Mouse (Mus musculus): ENCODE data around the gene Hpse2. TPM values are rescaled to one million over a fixed set of nuclear protein-coding genes. Genes with fewer than 3 reads are reported as not detected.

Hpse2 gene
- polyA plus RNA-seq, 1 experiment from 2014 or later, result 1.7 TPM

DNA sequence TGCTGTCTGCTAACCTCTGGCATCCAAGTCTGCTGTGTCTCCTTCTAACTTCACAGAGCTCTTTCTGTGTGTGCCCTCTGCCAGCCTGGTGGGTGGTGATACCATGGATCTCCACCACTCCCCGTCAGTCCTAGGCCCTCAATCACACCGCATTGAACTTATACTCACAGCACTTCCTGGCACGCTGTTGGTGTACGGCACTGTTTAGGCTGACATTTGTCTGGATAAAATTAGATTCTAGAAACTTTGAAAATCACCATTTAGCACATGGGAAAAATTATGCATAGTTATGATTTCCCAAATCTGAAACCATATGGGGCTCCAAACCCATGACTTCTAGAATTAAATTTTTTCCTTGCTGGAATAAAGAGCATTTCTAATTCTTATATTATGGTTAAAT lies 478.4 kb downstream of the Hpse2 start:
- H3K9ac ChIP-seq (ENCODE audit: low read length), result no peak overlapping the region
- no peaks in the 10 kb centered on the region for H3K36me3 ChIP-seq (ENCODE audit: control insufficient read depth, insufficient read depth, low read length)
- no peaks in the 10 kb centered on the region for H3K27me3 ChIP-seq (ENCODE audit: control insufficient read depth, insufficient read depth, low read length)
- H3K4me2 ChIP-seq (ENCODE audit: low read depth, low read length, severe bottlenecking), result no peak overlapping the region
- no peak overlapping the region for H3K27ac ChIP-seq (ENCODE audit: low read depth, low read length)
- ATAC-seq (replicated peaks; ENCODE audit: low FRiP score) (no peak), DNase-seq (ENCODE audit: low spot score) (no peak)
- no peaks in the 10 kb centered on the region for H3K9me3 ChIP-seq (ENCODE audit: control insufficient read depth, low read length)
- H3K4me1 ChIP-seq (replicated peaks; ENCODE audit: control insufficient read depth, insufficient read depth, low read length), result no peaks in the 10 kb centered on the region
- WGBS, result 87% methylated on average over 4 of the region's 4 CpGs
- no peak overlapping the region for H3K4me3 ChIP-seq (ENCODE audit: low read depth, low read length)

DNA sequence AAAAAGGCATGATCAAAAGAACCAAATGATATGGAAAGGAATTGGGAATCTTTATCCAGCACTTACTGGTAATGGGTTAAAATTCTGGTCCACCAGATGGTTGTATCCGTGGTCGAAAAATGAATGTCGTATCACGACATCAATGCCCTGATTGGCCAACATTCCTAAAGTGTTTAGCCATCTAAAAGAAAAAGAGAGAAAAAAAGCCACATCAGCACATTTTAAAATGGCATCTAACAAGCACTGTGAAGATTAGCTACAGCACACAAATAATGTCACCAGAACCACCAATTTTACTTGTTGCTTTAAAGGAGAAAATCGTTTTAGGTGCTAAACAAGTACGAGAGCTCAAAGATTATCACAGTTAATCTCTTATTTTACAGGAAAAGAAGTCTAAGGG lies 479.6 kb downstream of the Hpse2 start:
- Histone ChIP-seq H3K27me3 (ENCODE audit: control insufficient read depth, insufficient read depth, low read length) (no peaks in the 10 kb centered on the region), H3K36me3 (ENCODE audit: control insufficient read depth, insufficient read depth, low read length) (no peaks in the 10 kb centered on the region), H3K4me2 (ENCODE audit: low read depth, low read length, severe bottlenecking) (no peak overlapping the region), H3K4me3 (ENCODE audit: low read depth, low read length) (no peak overlapping the region), H3K27ac (ENCODE audit: low read depth, low read length) (no peak overlapping the region), H3K4me1 (replicated peaks; ENCODE audit: control insufficient read depth, insufficient read depth, low read length) (no peaks in the 10 kb centered on the region), H3K9ac (ENCODE audit: low read length) (no peak overlapping the region), H3K9me3 (ENCODE audit: control insufficient read depth, low read length) (no peaks in the 10 kb centered on the region)
- ATAC-seq (replicated peaks; ENCODE audit: low FRiP score) (no peak), DNase-seq (ENCODE audit: low spot score) (no peak)
- WGBS, result 90% methylated on average over 6 of the region's 6 CpGs

DNA sequence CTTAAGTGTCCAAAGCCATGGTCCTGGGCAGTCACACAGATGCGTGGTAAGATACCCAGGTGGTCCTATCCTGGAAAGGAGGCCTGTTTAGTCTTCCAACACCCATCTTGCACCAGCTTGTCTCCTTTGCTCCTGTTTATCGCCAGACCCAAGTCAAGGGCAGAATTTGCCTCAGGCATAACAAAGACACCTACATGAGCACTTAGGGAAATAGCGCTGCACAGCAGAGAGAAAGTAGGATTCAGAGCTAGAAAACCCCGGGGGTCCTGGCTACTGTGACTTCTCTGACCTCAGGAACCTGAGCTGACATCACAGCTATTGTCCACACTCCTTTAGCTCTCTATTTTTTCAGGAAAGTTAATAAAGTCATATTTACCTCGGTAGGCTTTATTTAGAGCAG lies 481.8 kb downstream of the Hpse2 start:
- H3K9me3 ChIP-seq (ENCODE audit: control insufficient read depth, low read length), result no peaks in the 10 kb centered on the region
- no peak overlapping the region for H3K9ac ChIP-seq (ENCODE audit: low read length)
- DNase-seq (ENCODE audit: low spot score), result no peak
- H3K4me1 ChIP-seq (replicated peaks; ENCODE audit: control insufficient read depth, insufficient read depth, low read length), result no peaks in the 10 kb centered on the region
- H3K4me2 ChIP-seq (ENCODE audit: low read depth, low read length, severe bottlenecking), result no peak overlapping the region
- H3K27me3 ChIP-seq (ENCODE audit: control insufficient read depth, insufficient read depth, low read length), result no peaks in the 10 kb centered on the region
- no peak overlapping the region for H3K27ac ChIP-seq (ENCODE audit: low read depth, low read length)
- H3K4me3 ChIP-seq (ENCODE audit: low read depth, low read length), result no peak overlapping the region
- 71% methylated on average over 5 of the region's 5 CpGs for WGBS
- H3K36me3 ChIP-seq (ENCODE audit: control insufficient read depth, insufficient read depth, low read length), result no peaks in the 10 kb centered on the region
- no peak for ATAC-seq (replicated peaks; ENCODE audit: low FRiP score)

DNA sequence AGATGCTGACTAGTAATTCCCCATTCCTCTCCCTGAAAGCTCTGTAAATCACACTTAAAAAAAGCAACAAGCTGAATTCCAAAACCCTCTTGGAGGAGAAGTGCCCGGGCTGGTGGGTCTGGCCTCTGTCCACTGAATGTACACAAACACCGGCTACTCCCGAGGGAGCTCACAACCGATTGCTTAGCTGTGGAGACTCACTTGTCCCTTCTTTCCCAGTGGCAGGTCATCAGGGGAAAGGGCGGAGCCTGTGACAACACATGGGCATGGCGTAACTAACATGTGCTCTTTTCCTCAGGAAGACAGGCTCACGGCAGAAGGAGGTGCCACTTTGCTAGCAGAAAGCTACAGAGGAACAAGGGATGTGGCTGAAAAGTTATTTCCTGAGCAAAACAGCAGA lies 483.4 kb downstream of the Hpse2 start:
- no peak for DNase-seq (ENCODE audit: low spot score)
- no peaks in the 10 kb centered on the region for H3K27me3 ChIP-seq (ENCODE audit: control insufficient read depth, insufficient read depth, low read length)
- ATAC-seq (replicated peaks; ENCODE audit: low FRiP score), result no peak
- no peaks in the 10 kb centered on the region for H3K9me3 ChIP-seq (ENCODE audit: control insufficient read depth, low read length)
- H3K4me1 ChIP-seq (replicated peaks; ENCODE audit: control insufficient read depth, insufficient read depth, low read length), result no peaks in the 10 kb centered on the region
- H3K27ac ChIP-seq (ENCODE audit: low read depth, low read length), result no peak overlapping the region
- no peak overlapping the region for H3K4me3 ChIP-seq (ENCODE audit: low read depth, low read length)
- no peak overlapping the region for H3K4me2 ChIP-seq (ENCODE audit: low read depth, low read length, severe bottlenecking)
- 75% methylated on average over 7 of the region's 7 CpGs for WGBS
- no peaks in the 10 kb centered on the region for H3K36me3 ChIP-seq (ENCODE audit: control insufficient read depth, insufficient read depth, low read length)
- no peak overlapping the region for H3K9ac ChIP-seq (ENCODE audit: low read length)

DNA sequence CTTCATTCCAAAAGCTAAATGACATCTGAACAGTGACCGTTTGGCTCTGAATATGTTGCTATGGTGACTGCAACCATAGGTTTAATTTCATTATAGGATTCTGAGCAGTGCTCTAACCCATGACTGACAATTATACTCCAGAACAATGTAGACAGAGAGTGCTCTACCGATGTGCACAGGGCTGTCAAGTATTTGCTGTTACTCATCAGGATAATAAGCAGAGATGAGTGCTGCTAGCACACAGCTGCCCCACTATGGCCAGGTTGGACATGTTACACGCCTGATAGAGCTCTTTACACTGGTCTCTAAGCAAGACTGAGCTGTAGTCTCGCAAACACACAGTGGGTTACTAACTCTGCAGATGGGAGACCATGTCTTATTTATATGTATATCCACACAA lies 483.9 kb downstream of the Hpse2 start:
- H3K9me3 ChIP-seq (ENCODE audit: control insufficient read depth, low read length), result no peaks in the 10 kb centered on the region
- H3K4me1 ChIP-seq (replicated peaks; ENCODE audit: control insufficient read depth, insufficient read depth, low read length), result no peaks in the 10 kb centered on the region
- H3K27me3 ChIP-seq (ENCODE audit: control insufficient read depth, insufficient read depth, low read length), result no peaks in the 10 kb centered on the region
- no peaks in the 10 kb centered on the region for H3K36me3 ChIP-seq (ENCODE audit: control insufficient read depth, insufficient read depth, low read length)
- H3K9ac ChIP-seq (ENCODE audit: low read length), result no peak overlapping the region
- DNase-seq (ENCODE audit: low spot score) (no peak), ATAC-seq (replicated peaks; ENCODE audit: low FRiP score) (no peak)
- no peak overlapping the region for H3K4me2 ChIP-seq (ENCODE audit: low read depth, low read length, severe bottlenecking)
- H3K27ac ChIP-seq (ENCODE audit: low read depth, low read length), result no peak overlapping the region
- WGBS, result 58% methylated on average over 4 of the region's 4 CpGs
- no peak overlapping the region for H3K4me3 ChIP-seq (ENCODE audit: low read depth, low read length)

DNA sequence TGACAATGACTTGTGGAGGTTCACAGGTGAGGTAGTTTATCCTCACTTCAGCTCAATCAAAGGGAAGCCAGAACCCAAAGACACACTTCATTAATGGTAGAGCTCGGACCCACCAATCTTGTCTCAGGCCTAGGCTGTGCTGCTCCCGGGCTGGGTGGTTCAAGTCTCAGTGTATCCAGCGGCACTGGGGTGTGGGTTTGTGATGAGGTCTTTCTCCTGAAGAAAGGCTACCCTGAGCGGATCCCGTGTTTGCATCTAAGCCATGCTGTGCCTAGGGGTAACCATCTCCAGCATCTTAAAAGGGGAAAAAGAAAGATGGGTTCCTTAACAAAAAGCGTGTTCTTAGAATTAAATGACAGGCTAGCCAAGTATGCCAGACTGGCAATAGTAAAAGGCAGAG lies 484.3 kb downstream of the Hpse2 start:
- 79% methylated on average over 6 of the region's 6 CpGs for WGBS
- no peak overlapping the region for H3K27ac ChIP-seq (ENCODE audit: low read depth, low read length)

DNA sequence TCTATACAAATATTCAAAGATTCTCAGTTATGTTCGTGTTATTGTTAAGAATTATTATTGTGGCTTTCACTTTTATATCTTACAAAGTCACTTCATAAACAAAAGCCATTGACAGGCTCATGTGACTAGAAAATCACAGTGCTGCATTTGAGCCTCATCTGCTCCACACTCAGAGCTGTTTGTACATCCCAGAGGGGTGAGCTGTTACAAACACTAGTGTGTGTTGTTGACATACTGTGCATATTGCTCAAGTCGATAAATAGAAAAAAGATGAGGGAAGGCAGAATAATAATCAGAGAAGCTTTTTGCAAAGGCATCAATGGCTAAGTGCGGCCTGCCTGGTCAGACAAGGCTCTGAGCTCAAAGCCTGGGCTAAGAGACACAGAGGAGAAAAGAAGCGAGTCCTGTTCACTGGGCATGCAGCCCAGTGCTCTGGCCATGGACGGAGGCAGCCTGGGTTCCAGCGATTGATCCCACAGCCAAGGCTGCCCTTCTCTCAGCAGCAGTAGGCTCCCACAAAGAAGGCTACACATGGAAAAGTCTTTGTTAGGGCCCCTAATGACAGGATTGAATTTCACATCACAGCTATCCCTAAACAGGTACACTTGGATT lies 485.6 kb downstream of the Hpse2 start:
- Histone ChIP-seq H3K27me3 (ENCODE audit: control insufficient read depth, insufficient read depth, low read length) (no peaks in the 10 kb centered on the region), H3K4me1 (replicated peaks; ENCODE audit: control insufficient read depth, insufficient read depth, low read length) (no peaks in the 10 kb centered on the region), H3K36me3 (ENCODE audit: control insufficient read depth, insufficient read depth, low read length) (no peaks in the 10 kb centered on the region), H3K4me3 (ENCODE audit: low read depth, low read length) (no peak overlapping the region), H3K4me2 (ENCODE audit: low read depth, low read length, severe bottlenecking) (no peak overlapping the region), H3K27ac (ENCODE audit: low read depth, low read length) (no peak overlapping the region), H3K9me3 (ENCODE audit: control insufficient read depth, low read length) (no peaks in the 10 kb centered on the region), H3K9ac (ENCODE audit: low read length) (no peak overlapping the region)
- 69% methylated on average over 6 of the region's 6 CpGs for WGBS
- no peak for DNase-seq (ENCODE audit: low spot score)
- ATAC-seq (replicated peaks; ENCODE audit: low FRiP score), result no peak

More for the DNA sequence above, 484.3 kb downstream of the Hpse2 start:
- no peaks in the 10 kb centered on the region for H3K27me3 ChIP-seq (ENCODE audit: control insufficient read depth, insufficient read depth, low read length)
- no peak overlapping the region for H3K9ac ChIP-seq (ENCODE audit: low read length)
- H3K4me1 ChIP-seq (replicated peaks; ENCODE audit: control insufficient read depth, insufficient read depth, low read length), result no peaks in the 10 kb centered on the region
- H3K4me2 ChIP-seq (ENCODE audit: low read depth, low read length, severe bottlenecking), result no peak overlapping the region
- H3K9me3 ChIP-seq (ENCODE audit: control insufficient read depth, low read length), result no peaks in the 10 kb centered on the region
- H3K36me3 ChIP-seq (ENCODE audit: control insufficient read depth, insufficient read depth, low read length), result no peaks in the 10 kb centered on the region
- DNase-seq (ENCODE audit: low spot score) (no peak), ATAC-seq (replicated peaks; ENCODE audit: low FRiP score) (no peak)
- no peak overlapping the region for H3K4me3 ChIP-seq (ENCODE audit: low read depth, low read length)

DNA sequence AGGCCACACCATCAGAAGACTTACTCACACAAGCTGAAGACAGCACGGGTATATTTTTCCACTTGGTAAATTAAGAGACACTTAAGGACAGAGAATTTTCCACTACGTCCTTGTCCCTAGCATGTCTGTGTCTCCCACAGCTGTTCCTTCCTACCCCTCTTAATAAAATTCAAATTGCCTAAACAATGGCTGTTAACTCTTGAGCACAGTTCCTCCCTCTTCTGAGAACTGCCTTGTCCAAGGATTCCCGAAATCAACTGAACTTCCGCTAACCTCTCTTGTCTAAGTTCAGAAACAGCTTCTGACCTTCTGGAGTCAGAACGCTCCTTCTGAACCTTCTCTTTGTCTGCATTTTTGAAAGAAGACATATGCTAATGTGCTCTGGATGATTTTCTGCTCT lies 496.6 kb downstream of the Hpse2 start:
- 81% methylated on average over 5 of the region's 5 CpGs for WGBS
- H3K27me3 ChIP-seq (ENCODE audit: control insufficient read depth, insufficient read depth, low read length), result no peaks in the 10 kb centered on the region
- DNase-seq (ENCODE audit: low spot score) (no peak), ATAC-seq (replicated peaks; ENCODE audit: low FRiP score) (no peak)
- no peak overlapping the region for H3K27ac ChIP-seq (ENCODE audit: low read depth, low read length)
- no peak overlapping the region for H3K4me2 ChIP-seq (ENCODE audit: low read depth, low read length, severe bottlenecking)
- no peaks in the 10 kb centered on the region for H3K4me1 ChIP-seq (replicated peaks; ENCODE audit: control insufficient read depth, insufficient read depth, low read length)
- H3K9me3 ChIP-seq (ENCODE audit: control insufficient read depth, low read length), result no peaks in the 10 kb centered on the region
- no peak overlapping the region for H3K9ac ChIP-seq (ENCODE audit: low read length)
- H3K36me3 ChIP-seq (ENCODE audit: control insufficient read depth, insufficient read depth, low read length), result no peaks in the 10 kb centered on the region
- H3K4me3 ChIP-seq (ENCODE audit: low read depth, low read length), result no peak overlapping the region

DNA sequence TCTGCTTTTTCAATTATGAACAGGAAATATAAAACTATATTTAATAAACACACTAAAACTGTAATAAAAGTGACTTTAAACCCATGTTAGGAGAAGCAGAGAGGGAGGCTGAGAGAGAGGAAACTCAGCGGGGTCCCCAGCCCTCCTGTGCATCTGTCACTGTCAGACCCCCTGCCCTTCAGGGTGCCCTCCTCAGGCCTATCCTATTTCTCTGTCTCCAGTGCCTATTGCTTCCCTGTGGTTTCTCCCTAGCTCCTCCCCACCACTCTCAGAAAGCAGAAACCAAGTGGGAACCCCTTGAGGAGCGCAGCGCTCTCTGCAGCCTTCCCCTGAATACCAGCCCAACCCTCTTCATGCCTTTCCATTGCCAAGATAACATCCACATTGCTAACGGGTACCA lies 510.5 kb downstream of the Hpse2 start:
- no peak overlapping the region for H3K9ac ChIP-seq (ENCODE audit: low read length)
- no peaks in the 10 kb centered on the region for H3K9me3 ChIP-seq (ENCODE audit: control insufficient read depth, low read length)
- no peak overlapping the region for H3K4me2 ChIP-seq (ENCODE audit: low read depth, low read length, severe bottlenecking)
- DNase-seq (ENCODE audit: low spot score), result no peak
- no peak for ATAC-seq (replicated peaks; ENCODE audit: low FRiP score)
- H3K27ac ChIP-seq (ENCODE audit: low read depth, low read length), result no peak overlapping the region
- H3K4me3 ChIP-seq (ENCODE audit: low read depth, low read length), result no peak overlapping the region
- no peaks in the 10 kb centered on the region for H3K4me1 ChIP-seq (replicated peaks; ENCODE audit: control insufficient read depth, insufficient read depth, low read length)
- no peaks in the 10 kb centered on the region for H3K27me3 ChIP-seq (ENCODE audit: control insufficient read depth, insufficient read depth, low read length)
- H3K36me3 ChIP-seq (ENCODE audit: control insufficient read depth, insufficient read depth, low read length), result no peaks in the 10 kb centered on the region
- 83% methylated on average over 4 of the region's 4 CpGs for WGBS

Data from forebrain, embryonic 11.5 days (tissue).